Mouse (Mus musculus) neural tube, embryonic 13.5 days (tissue): ENCODE results near the gene Gm10382. TPM values are rescaled to one million over a fixed set of nuclear protein-coding genes. Genes with fewer than 3 reads are reported as not detected.
"Not testable (repeated sequence)": the region's sequence is repeated elsewhere in the genome, so short reads cannot be mapped to it uniquely, and the experiment has no call there.

Experiments used
- ATAC-seq: fragments of 200-750 bp; cut with Nextera tagmentation; 2 replicates; pipeline ENCODE4 v1.8.0; 2017; ENCODE audit warnings: low read depth, mild to moderate bottlenecking, moderate TSS enrichment, moderate library complexity
- H3K27ac ChIP-seq: fragments of 300-500 bp; sonication (generic); replicated peaks from 2 replicates; pipeline ENCODE4 v1.5.1; 2015; ENCODE audit warnings: moderate library complexity, mild to moderate bottlenecking, inconsistent platforms
- H3K27me3 ChIP-seq: fragments of 300-500 bp; sonication (generic); 2 replicates; pipeline ENCODE4 v1.6.1; 2015; ENCODE audit warnings: mild to moderate bottlenecking, inconsistent platforms
- H3K36me3 ChIP-seq: fragments of 300-500 bp; sonication (generic); 2 replicates; pipeline ENCODE4 v1.6.1; 2015; ENCODE audit warnings: mild to moderate bottlenecking, inconsistent platforms
- H3K4me1 ChIP-seq: fragments of 300-500 bp; sonication (generic); replicated peaks from 2 replicates; pipeline ENCODE4 v1.6.1; 2015; ENCODE audit warnings: inconsistent platforms
- H3K4me2 ChIP-seq: fragments of 300-500 bp; sonication (generic); 2 replicates; pipeline ENCODE4 v1.6.1; 2015; ENCODE audit warnings: inconsistent platforms, mild to moderate bottlenecking, moderate library complexity
- H3K4me3 ChIP-seq: fragments of 300-500 bp; sonication (generic); 2 replicates; pipeline ENCODE4 v1.5.1; 2015; ENCODE audit warnings: mild to moderate bottlenecking, inconsistent platforms
- H3K9ac ChIP-seq: fragments of 300-500 bp; sonication (generic); 2 replicates; pipeline ENCODE4 v1.6.1; 2015; ENCODE audit warnings: moderate library complexity, mild to moderate bottlenecking, inconsistent platforms
- H3K9me3 ChIP-seq: fragments of 300-500 bp; sonication (generic); 2 replicates; pipeline ENCODE4 v1.6.1; 2016; ENCODE audit warnings: inconsistent platforms
- WGBS: fragments of 180-500 bp; shearing (Covaris S2); methylation state at CpG from one replicate; pipeline ENCODE4 v1.1.7; 2015; 5-methylcytosine and 5-hydroxymethylcytosine counted together
- polyA plus RNA-seq: library from polyadenylated mRNA; unstranded; fragments of >200 nt; fragmentation: Nextera tagmentation; extraction: Ambion mirVana; gene quantifications from 2 replicates; pipeline ENCODE4 v1.2.1, GENCODE M21; 2015

Gm10382 gene
- polyA plus RNA-seq, 1 experiment from 2014 or later, result 0.52 TPM

GRCm38 (mm10) chr5:125389579-125390441 lies 688 bp downstream of the Gm10382 start, which contains the start of gene Ubc:
Gene Ubc, minus strand, starts transcription at chr5:125390202.
- H3K4me3 ChIP-seq, result peak within 1 kb of the TSS; percentile 100
- H3K9ac ChIP-seq, result peak within 1 kb of the TSS; percentile 100
- H3K9me3 ChIP-seq, result no peaks in the 10 kb centered on the region
- peak within 1 kb of the TSS; percentile 96 for H3K4me2 ChIP-seq
- ATAC-seq, result peak; percentile 44
- H3K4me1 ChIP-seq, result peaks cover 59% of the 10 kb centered on the region
- no peaks in the 10 kb centered on the region for H3K27me3 ChIP-seq
- peak within 1 kb of the TSS; percentile 98 for H3K27ac ChIP-seq
- H3K36me3 ChIP-seq, result peaks cover 15% of the 10 kb centered on the region
- WGBS, result 1% methylated on average over 69 of the region's 69 CpGs

- no peak for ATAC-seq
- H3K9me3 ChIP-seq, result no peaks in the 10 kb centered on the region
- H3K4me3 ChIP-seq, result no peak overlapping the region
- H3K4me2 ChIP-seq, result no peak overlapping the region
- peaks cover 4% of the 10 kb centered on the region for H3K36me3 ChIP-seq
- H3K27ac ChIP-seq, result 0 out of 2 replicates have a peak overlapping the region, but pooled peaks have one; percentile 18
- H3K27me3 ChIP-seq, result no peaks in the 10 kb centered on the region
- peaks cover 54% of the 10 kb centered on the region for H3K4me1 ChIP-seq
- WGBS, result 94% methylated on average over 3 of the region's 3 CpGs
- no peak overlapping the region for H3K9ac ChIP-seq
Observed at GRCm38 (mm10) chr5:125390906-125391477, 1.9 kb downstream of the Gm10382 start.

GRCm38 (mm10) chr5:125391609-125392008 lies 2.5 kb downstream of the Gm10382 start:
- Histone ChIP-seq H3K36me3 (peaks cover 3% of the 10 kb centered on the region; the same call in 1 of the 2 replicates), H3K4me2 (no peak overlapping the region), H3K9me3 (no peaks in the 10 kb centered on the region), H3K27ac (peak overlapping the region; percentile 98; the same call in 1 of the 2 replicates), H3K27me3 (no peaks in the 10 kb centered on the region), H3K4me3 (no peak overlapping the region), H3K4me1 (peaks cover 54% of the 10 kb centered on the region), H3K9ac (no peak overlapping the region)
- 83% methylated on average over 5 of the region's 5 CpGs for WGBS
- no peak for ATAC-seq

- H3K9ac ChIP-seq, H3K4me2 ChIP-seq, H3K36me3 ChIP-seq, ATAC-seq, H3K9me3 ChIP-seq, H3K4me3 ChIP-seq, H3K27me3 ChIP-seq: not testable (repeated sequence)
- WGBS, result 91% methylated on average over 4 of the region's 4 CpGs
- peaks cover 54% of the 10 kb centered on the region for H3K4me1 ChIP-seq
- H3K27ac ChIP-seq, result peak overlapping the region; percentile 98
Observed at GRCm38 (mm10) chr5:125392176-125392575, 3.1 kb downstream of the Gm10382 start.

GRCm38 (mm10) chr5:125392618-125392976 lies 3.5 kb downstream of the Gm10382 start:
- WGBS, result 17% methylated on average over 1 of the region's 1 CpGs
- peak overlapping the region; percentile 98 for H3K27ac ChIP-seq
- H3K9ac ChIP-seq, result peak overlapping the region; percentile 67
- no peaks in the 10 kb centered on the region for H3K27me3 ChIP-seq
- ATAC-seq, result peak; percentile 12
- H3K4me2 ChIP-seq, result peak overlapping the region; percentile 58
- peaks cover 3% of the 10 kb centered on the region; the same call in 1 of the 2 replicates for H3K36me3 ChIP-seq
- peak overlapping the region; percentile 11; the same call in 1 of the 2 replicates for H3K4me3 ChIP-seq
- no peaks in the 10 kb centered on the region for H3K9me3 ChIP-seq
- H3K4me1 ChIP-seq, result peaks cover 54% of the 10 kb centered on the region

GRCm38 (mm10) chr5:125392977-125393621 lies 4.0 kb downstream of the Gm10382 start:
- H3K9me3 ChIP-seq, result no peaks in the 10 kb centered on the region
- peak overlapping the region; percentile 33 for H3K4me3 ChIP-seq
- H3K27me3 ChIP-seq, result no peaks in the 10 kb centered on the region
- H3K4me2 ChIP-seq, result peak overlapping the region; percentile 58
- H3K9ac ChIP-seq, result peak overlapping the region; percentile 67
- ATAC-seq, result peak; percentile 90
- WGBS, result under 1% methylated on average over 20 of the region's 20 CpGs
- peaks cover 2% of the 10 kb centered on the region; the same call in 1 of the 2 replicates for H3K36me3 ChIP-seq
- peak overlapping the region; percentile 98 for H3K27ac ChIP-seq
- peaks cover 52% of the 10 kb centered on the region for H3K4me1 ChIP-seq

GRCm38 (mm10) chr5:125393622-125394603 lies 4.8 kb downstream of the Gm10382 start:
- H3K4me2 ChIP-seq, result peak overlapping the region; percentile 58
- no peaks in the 10 kb centered on the region for H3K9me3 ChIP-seq
- peak overlapping the region; percentile 98 for H3K27ac ChIP-seq
- peak overlapping the region; percentile 33 for H3K4me3 ChIP-seq
- peak overlapping the region; percentile 67 for H3K9ac ChIP-seq
- H3K27me3 ChIP-seq, result no peaks in the 10 kb centered on the region
- WGBS, result 9% methylated on average over 24 of the region's 25 CpGs
- peaks cover 45% of the 10 kb centered on the region for H3K4me1 ChIP-seq
- H3K36me3 ChIP-seq, result no peaks in the 10 kb centered on the region
- ATAC-seq, result peak; percentile 49

- Histone ChIP-seq H3K27me3 (no peaks in the 10 kb centered on the region), H3K4me3 (no peak overlapping the region), H3K27ac (peak overlapping the region; percentile 98), H3K36me3 (no peaks in the 10 kb centered on the region), H3K4me2 (peak overlapping the region; percentile 58; the same call in 1 of the 2 replicates), H3K4me1 (peaks cover 44% of the 10 kb centered on the region), H3K9ac (peak overlapping the region; percentile 67), H3K9me3 (no peaks in the 10 kb centered on the region)
- WGBS, result 46% methylated on average over 3 of the region's 3 CpGs
- ATAC-seq, result no peak
Observed at GRCm38 (mm10) chr5:125395008-125395407, 5.9 kb downstream of the Gm10382 start.

- Histone ChIP-seq H3K4me2 (no peak overlapping the region), H3K27ac (no peak overlapping the region), H3K9me3 (no peaks in the 10 kb centered on the region), H3K9ac (no peak overlapping the region), H3K4me3 (no peak overlapping the region), H3K4me1 (peaks cover 9% of the 10 kb centered on the region; the same call in 1 of the 2 replicates), H3K27me3 (no peaks in the 10 kb centered on the region), H3K36me3 (no peaks in the 10 kb centered on the region)
- 68% methylated on average over 7 of the region's 7 CpGs for WGBS
- no peak for ATAC-seq
Observed at GRCm38 (mm10) chr5:125400903-125401302, 11.8 kb downstream of the Gm10382 start.

- no peaks in the 10 kb centered on the region for H3K9me3 ChIP-seq
- 51% methylated on average over 10 of the region's 10 CpGs for WGBS
- no peaks in the 10 kb centered on the region for H3K36me3 ChIP-seq
- H3K9ac ChIP-seq, result no peak overlapping the region
- H3K4me1 ChIP-seq, result peaks cover 19% of the 10 kb centered on the region
- H3K27me3 ChIP-seq, result no peaks in the 10 kb centered on the region
- no peak for ATAC-seq
- H3K4me2 ChIP-seq, result no peak overlapping the region
- no peak overlapping the region for H3K27ac ChIP-seq
- no peak overlapping the region for H3K4me3 ChIP-seq
Observed at GRCm38 (mm10) chr5:125402476-125402875, 13.4 kb downstream of the Gm10382 start.

- H3K4me3 ChIP-seq, result no peak overlapping the region
- no peaks in the 10 kb centered on the region for H3K9me3 ChIP-seq
- peaks cover 20% of the 10 kb centered on the region for H3K4me1 ChIP-seq
- H3K9ac ChIP-seq, result no peak overlapping the region
- WGBS, result 53% methylated on average over 6 of the region's 6 CpGs
- H3K27me3 ChIP-seq, result no peaks in the 10 kb centered on the region
- no peak overlapping the region for H3K4me2 ChIP-seq
- no peak overlapping the region for H3K27ac ChIP-seq
- ATAC-seq, result no peak
- no peaks in the 10 kb centered on the region for H3K36me3 ChIP-seq
Observed at GRCm38 (mm10) chr5:125402991-125403390, 13.9 kb downstream of the Gm10382 start.
